Mouse (Mus musculus): ENCODE results near the gene Nphp4.

Nphp4 gene

DNA sequence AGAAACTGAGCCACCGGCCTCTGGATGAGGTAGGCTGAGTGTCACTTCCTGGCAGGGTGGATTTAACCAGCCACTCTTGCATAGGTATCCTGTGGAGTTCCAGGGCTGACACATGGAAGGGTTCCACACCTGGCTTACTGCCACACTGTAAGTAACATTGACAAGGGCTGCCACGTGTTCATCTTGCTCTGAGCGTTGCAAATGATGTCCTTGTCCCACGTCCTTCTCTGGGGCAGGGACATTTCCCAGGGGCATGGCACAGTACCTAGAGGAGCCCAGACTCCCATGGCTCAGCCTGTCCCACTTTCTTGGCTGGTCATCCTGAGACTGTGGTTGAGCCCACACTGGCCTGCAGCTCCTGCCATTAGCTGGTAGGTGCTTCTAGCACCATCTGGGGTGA, 91.5 kb downstream of the Nphp4 start:
- no peak for DNase-seq

DNA sequence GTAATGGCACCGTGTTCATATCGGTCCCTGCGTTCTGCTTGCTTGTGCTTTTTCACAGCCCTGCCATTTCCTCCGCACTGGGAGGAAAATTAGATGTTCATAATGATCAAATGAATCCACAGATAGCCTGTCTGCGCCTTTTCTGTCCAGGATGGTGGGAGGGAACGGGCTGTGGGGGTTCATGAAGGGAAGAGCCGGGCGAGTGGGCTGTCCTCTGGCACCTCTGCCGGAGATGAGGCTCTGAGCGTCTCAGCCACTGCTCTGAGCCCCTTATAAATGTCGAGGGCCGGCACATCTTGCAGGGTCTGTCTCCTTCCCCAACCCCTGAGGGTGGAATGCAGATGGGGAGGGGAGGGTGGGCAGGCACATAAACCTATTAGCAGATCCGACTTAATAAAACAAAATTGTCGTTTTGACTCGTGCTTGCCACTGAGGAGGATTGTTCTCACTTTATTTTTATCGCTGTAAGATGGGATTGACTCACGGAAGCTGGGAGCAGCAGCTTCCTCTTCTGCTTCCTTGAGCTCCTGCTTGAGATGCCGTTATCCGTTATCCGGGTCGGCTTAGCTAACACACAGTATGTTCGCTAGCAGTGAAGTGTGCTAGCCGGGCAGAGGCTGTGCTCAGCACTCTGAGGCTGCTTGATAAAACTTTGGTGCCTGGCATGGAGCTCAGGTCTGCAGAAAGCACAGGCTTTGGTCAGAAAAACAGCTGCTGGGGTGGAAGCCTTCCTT, 92.3 kb downstream of the Nphp4 start:
- no peak for DNase-seq

- DNase-seq: no peak
Measured at GRCm38 (mm10) chr4:152574266-152574665, 97.8 kb downstream of the Nphp4 start.

GRCm38 (mm10) chr4:152576826-152577225, 100.3 kb downstream of the Nphp4 start:
- DNase-seq: no peak

- DNase-seq: no peak
Measured at GRCm38 (mm10) chr4:152579956-152580355, 103.5 kb downstream of the Nphp4 start.

GRCm38 (mm10) chr4:152582206-152582605, 105.7 kb downstream of the Nphp4 start:
- no peak for DNase-seq

- no peak for DNase-seq
Measured at GRCm38 (mm10) chr4:152583616-152584015, 107.1 kb downstream of the Nphp4 start.

- no peak for DNase-seq
Measured at GRCm38 (mm10) chr4:152585526-152585925, 109.0 kb downstream of the Nphp4 start.

- DNase-seq: no peak
Measured at GRCm38 (mm10) chr4:152586175-152586574, 109.7 kb downstream of the Nphp4 start.

GRCm38 (mm10) chr4:152604285-152604684, 127.8 kb downstream of the Nphp4 start:
- no peak for DNase-seq

DNA sequence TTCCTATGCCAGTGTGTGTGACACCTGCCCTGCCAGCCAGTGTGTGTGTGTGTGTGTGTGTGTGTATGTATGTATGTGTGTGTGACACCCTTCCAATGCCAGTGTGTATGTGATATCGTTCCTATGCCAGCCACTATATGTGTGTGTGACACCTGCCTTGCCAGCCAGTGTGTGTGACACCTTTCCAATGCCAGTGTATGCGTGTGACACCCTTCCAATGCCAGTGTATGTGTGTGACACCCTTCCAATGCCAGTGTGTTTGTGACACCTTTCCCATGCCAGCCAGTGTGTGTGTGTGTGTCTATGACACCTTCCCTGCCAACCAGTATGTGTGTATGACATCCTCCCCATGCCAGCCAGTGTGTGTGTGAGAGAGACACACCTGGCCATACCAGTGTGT, 132.7 kb downstream of the Nphp4 start:
- DNase-seq: no peak

GRCm38 (mm10) chr4:152610026-152610425, 133.5 kb downstream of the Nphp4 start:
- no peak for DNase-seq
